Mouse (Mus musculus) limb, embryonic 11.5 days (tissue): ENCODE results near the gene Usf2. TPM values are rescaled to one million over a fixed set of nuclear protein-coding genes. Genes with fewer than 3 reads are reported as not detected.

Experiments used
- ATAC-seq: fragments of 200-750 bp; cut with Nextera tagmentation; 2 replicates; pipeline ENCODE4 v1.8.0; 2017; ENCODE audit warnings: low read depth; ENCODE audit not compliant: insufficient number of reproducible peaks, low FRiP score, low TSS enrichment
- DNase-seq: peaks from one replicate; pipeline ENCODE4 v3.0.0-alpha.2; 2015; ENCODE audit warnings: low spot score
- H3K27ac ChIP-seq: fragments of 300-500 bp; sonication (generic); replicated peaks from 2 replicates; pipeline ENCODE4 v1.5.1; 2014; ENCODE audit warnings: low read depth, mild to moderate bottlenecking, low read length
- H3K27me3 ChIP-seq: fragments of 300-500 bp; sonication (generic); 2 replicates; pipeline ENCODE4 v1.6.1; 2014; ENCODE audit warnings: mild to moderate bottlenecking, low read length, mixed read lengths; ENCODE audit not compliant: control insufficient read depth, insufficient read depth
- H3K36me3 ChIP-seq: fragments of 300-500 bp; sonication (generic); 2 replicates; pipeline ENCODE4 v1.6.1; 2014; ENCODE audit warnings: mild to moderate bottlenecking, low read length, moderate library complexity, mixed read lengths; ENCODE audit not compliant: control insufficient read depth, insufficient read depth
- H3K4me1 ChIP-seq: fragments of 300-500 bp; sonication (generic); 2 replicates; pipeline ENCODE4 v1.6.1; 2014; ENCODE audit warnings: low read length, mixed read lengths; ENCODE audit not compliant: control insufficient read depth, insufficient read depth
- H3K4me2 ChIP-seq: fragments of 300-500 bp; sonication (generic); 2 replicates; pipeline ENCODE4 v1.6.1; 2014; ENCODE audit warnings: low read depth, mild to moderate bottlenecking, moderate library complexity; ENCODE audit not compliant: severe bottlenecking
- H3K4me3 ChIP-seq: fragments of 300-500 bp; sonication (generic); 2 replicates; pipeline ENCODE4 v1.5.1; 2014; ENCODE audit warnings: low read depth, low read length
- H3K9ac ChIP-seq: fragments of 300-500 bp; sonication (generic); 2 replicates; pipeline ENCODE4 v1.6.1; 2014; ENCODE audit warnings: mild to moderate bottlenecking, low read length
- H3K9me3 ChIP-seq: fragments of 300-500 bp; sonication (generic); 2 replicates; pipeline ENCODE4 v1.6.1; 2016; ENCODE audit warnings: low read length; ENCODE audit not compliant: control insufficient read depth
- WGBS: fragments of 180-500 bp; shearing (Covaris S2); extraction: QIAGEN DNeasy Blood & Tissue Kit; methylation state at CpG from one replicate; pipeline ENCODE4 v1.1.7; 2014; 5-methylcytosine and 5-hydroxymethylcytosine counted together
- polyA plus RNA-seq: library from polyadenylated mRNA; unstranded; fragments of >200 nt; fragmentation: Nextera tagmentation; extraction: Ambion mirVana; gene quantifications from 2 replicates; pipeline ENCODE4 v1.2.1, GENCODE M21; 2014

Usf2 gene
- polyA plus RNA-seq, 1 experiment from 2014 or later = 29.7 TPM

DNA sequence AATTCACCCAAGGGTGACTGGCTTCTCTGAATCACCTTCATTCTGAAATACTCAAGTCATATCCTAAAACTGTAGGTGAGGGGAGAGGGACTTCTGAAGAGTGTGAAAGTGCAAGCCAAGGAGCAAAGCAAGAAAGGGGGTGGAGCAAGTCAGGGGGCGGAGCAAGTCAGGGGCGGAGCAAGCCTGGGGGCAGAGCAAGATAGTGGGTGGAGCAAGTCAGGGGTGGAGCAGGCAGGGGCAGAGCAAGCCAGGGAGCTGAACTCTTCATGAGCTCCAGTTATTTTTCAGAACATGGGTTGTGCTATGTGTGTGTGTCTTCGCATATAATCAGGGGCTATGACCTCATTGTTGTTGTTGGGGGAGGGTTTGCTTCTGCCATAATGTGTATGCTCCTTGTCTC, 36.4 kb downstream of the Usf2 start:
- ATAC-seq = no peak
- 51% methylated on average over 3 of the region's 3 CpGs for WGBS

DNA sequence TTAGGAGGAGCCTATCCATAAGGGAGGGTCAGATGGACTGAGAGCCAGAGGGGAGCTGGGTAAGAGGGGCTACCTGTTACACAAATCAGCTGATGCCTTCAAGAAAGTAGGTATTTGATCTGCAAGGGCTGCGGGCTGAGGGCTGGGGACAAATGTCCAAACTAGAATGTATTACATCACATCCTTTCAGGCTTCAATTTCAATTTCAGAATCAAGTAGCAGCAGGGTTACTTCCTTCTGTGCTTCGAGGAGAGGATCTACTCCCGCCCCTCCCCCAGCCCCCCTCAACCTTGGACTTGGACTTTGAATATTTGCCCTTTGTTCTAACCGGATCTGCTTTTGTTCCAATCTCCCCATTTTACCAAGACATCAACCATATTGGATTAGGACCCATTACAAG, 39.4 kb downstream of the Usf2 start:
- H3K27ac ChIP-seq = no peak overlapping the region
- ATAC-seq = no peak
- no peak for DNase-seq
- H3K4me2 ChIP-seq = no peak overlapping the region
- no peaks in the 10 kb centered on the region for H3K4me1 ChIP-seq
- H3K4me3 ChIP-seq = no peak overlapping the region
- no peaks in the 10 kb centered on the region for H3K27me3 ChIP-seq
- H3K36me3 ChIP-seq = no peaks in the 10 kb centered on the region
- H3K9me3 ChIP-seq = no peaks in the 10 kb centered on the region
- no peak overlapping the region for H3K9ac ChIP-seq
- 61% methylated on average over 4 of the region's 4 CpGs for WGBS

More for the DNA sequence above, 36.4 kb downstream of the Usf2 start:
- H3K36me3 ChIP-seq = no peaks in the 10 kb centered on the region
- H3K4me3 ChIP-seq = no peak overlapping the region
- no peak for DNase-seq
- no peak overlapping the region for H3K27ac ChIP-seq
- H3K9me3 ChIP-seq = no peaks in the 10 kb centered on the region
- no peak overlapping the region for H3K4me2 ChIP-seq
- H3K4me1 ChIP-seq = no peaks in the 10 kb centered on the region
- H3K9ac ChIP-seq = no peak overlapping the region
- no peaks in the 10 kb centered on the region for H3K27me3 ChIP-seq

DNA sequence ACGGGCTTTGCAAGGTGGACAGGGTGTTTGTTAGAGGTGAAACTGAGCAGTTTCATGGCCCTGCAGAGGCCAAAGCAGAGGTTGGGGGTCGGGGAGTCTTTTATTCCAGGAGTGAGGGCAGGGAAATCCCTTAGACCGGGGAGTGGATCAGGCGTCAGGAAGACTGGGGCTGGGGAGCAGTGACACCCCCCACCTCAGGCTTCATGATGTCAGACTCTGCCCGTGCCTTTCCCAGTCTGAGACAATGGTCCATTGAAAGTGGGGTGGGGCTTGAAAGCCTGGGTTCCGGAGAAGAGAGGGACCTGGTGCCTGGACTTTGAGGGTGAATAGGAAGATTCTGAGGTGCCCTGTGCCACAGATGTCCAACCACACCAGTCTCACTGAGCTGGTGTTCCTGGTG, 39.9 kb downstream of the Usf2 start:
- Histone ChIP-seq H3K4me3 (no peak overlapping the region), H3K9me3 (no peaks in the 10 kb centered on the region), H3K9ac (no peak overlapping the region), H3K4me1 (no peaks in the 10 kb centered on the region), H3K27ac (no peak overlapping the region), H3K4me2 (no peak overlapping the region), H3K36me3 (no peaks in the 10 kb centered on the region), H3K27me3 (no peaks in the 10 kb centered on the region)
- ATAC-seq = no peak
- no peak for DNase-seq
- 48% methylated on average over 6 of the region's 6 CpGs for WGBS

DNA sequence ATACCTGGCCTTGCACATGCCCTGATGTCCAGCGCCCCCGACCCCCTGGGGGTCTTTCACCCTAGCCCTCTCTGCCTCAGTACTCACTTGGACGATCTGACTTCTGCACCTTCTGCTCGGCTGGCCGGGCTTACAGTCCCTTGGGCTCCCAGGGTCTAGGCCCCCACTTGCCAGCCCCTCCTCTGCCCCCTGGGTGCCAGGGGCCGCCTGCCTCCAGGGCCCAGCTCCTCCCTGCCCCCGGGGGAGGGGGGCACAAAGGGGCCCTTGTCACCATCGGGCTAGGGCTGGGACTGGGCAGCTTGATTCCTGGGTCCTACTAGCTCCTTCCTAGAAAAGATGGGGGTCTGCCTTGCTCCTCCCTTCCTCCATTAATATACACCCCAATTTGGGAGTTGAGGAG, 41.9 kb downstream of the Usf2 start, which contains the start of gene Mag:
TSS of gene Mag (minus strand) at position 142 of the 400 bp plus-strand sequence.
- Histone ChIP-seq H3K9ac (no peak within 1 kb of the TSS), H3K27me3 (no peaks in the 10 kb centered on the region), H3K4me2 (no peak within 1 kb of the TSS), H3K4me3 (no peak within 1 kb of the TSS), H3K9me3 (no peaks in the 10 kb centered on the region), H3K27ac (no peak within 1 kb of the TSS), H3K4me1 (no peaks in the 10 kb centered on the region), H3K36me3 (no peaks in the 10 kb centered on the region)
- WGBS = 73% methylated on average over 8 of the region's 8 CpGs
- DNase-seq = no peak
- no peak for ATAC-seq

DNA sequence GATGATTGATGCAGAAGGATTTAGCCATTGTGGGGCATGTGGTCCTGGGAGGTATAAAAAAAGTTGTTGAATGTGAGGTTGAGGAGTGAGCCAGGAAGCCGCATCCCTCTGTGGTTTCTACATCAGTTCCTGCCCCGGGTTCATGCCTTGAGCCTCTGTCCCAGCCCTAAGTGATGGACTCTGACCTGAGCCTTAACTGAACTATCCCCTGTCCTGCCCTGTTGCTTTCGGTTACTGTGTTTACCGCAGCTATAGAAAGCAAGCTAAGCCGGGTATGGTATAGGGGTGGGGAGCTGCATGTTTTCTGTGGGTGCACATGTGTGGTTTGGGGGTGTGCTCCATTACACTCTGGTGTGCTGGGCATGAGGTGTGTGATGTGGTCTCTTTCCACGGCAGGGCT, 46.8 kb downstream of the Usf2 start:
- no peak overlapping the region for H3K9ac ChIP-seq
- no peak overlapping the region for H3K4me2 ChIP-seq
- H3K9me3 ChIP-seq = no peaks in the 10 kb centered on the region
- H3K27ac ChIP-seq = no peak overlapping the region
- H3K27me3 ChIP-seq = no peaks in the 10 kb centered on the region
- 74% methylated on average over 6 of the region's 6 CpGs for WGBS
- no peak overlapping the region for H3K4me3 ChIP-seq
- no peak for DNase-seq
- ATAC-seq = no peak
- H3K36me3 ChIP-seq = no peaks in the 10 kb centered on the region
- 0 out of 2 replicates have a peak, but pooled peaks cover 3% of the 10 kb centered on the region for H3K4me1 ChIP-seq

DNA sequence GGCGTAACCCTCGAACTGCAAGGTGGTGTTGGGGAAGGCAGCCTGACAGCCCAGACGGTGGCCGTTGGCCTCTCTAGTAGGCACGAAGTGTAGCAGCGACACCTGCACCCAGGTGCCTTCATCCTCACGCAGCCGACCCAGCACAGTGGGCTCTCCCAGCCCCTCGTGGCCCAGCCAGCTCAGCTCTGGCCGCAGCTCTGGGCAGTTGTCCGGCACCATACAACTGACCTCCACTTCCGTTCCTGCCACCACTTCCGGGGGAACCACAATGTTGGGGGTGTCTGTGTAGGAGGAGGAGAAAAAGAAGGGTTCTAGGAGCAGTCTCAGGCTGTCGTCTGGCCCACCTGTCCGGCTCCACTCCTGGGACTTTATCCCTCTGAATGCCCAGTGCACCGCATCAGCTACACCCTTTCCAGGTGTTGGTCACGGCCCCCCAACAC, 47.6 kb downstream of the Usf2 start:
- DNase-seq (no peak), ATAC-seq (peak; percentile 33; the same call in 1 of the 2 replicates)
- Histone ChIP-seq H3K9me3 (no peaks in the 10 kb centered on the region), H3K36me3 (no peaks in the 10 kb centered on the region), H3K9ac (no peak overlapping the region), H3K27me3 (no peaks in the 10 kb centered on the region), H3K4me1 (0 out of 2 replicates have a peak, but pooled peaks cover 3% of the 10 kb centered on the region), H3K4me2 (peak overlapping the region; percentile 47), H3K27ac (no peak overlapping the region), H3K4me3 (no peak overlapping the region)
- WGBS = 30% methylated on average over 17 of the region's 17 CpGs

DNA sequence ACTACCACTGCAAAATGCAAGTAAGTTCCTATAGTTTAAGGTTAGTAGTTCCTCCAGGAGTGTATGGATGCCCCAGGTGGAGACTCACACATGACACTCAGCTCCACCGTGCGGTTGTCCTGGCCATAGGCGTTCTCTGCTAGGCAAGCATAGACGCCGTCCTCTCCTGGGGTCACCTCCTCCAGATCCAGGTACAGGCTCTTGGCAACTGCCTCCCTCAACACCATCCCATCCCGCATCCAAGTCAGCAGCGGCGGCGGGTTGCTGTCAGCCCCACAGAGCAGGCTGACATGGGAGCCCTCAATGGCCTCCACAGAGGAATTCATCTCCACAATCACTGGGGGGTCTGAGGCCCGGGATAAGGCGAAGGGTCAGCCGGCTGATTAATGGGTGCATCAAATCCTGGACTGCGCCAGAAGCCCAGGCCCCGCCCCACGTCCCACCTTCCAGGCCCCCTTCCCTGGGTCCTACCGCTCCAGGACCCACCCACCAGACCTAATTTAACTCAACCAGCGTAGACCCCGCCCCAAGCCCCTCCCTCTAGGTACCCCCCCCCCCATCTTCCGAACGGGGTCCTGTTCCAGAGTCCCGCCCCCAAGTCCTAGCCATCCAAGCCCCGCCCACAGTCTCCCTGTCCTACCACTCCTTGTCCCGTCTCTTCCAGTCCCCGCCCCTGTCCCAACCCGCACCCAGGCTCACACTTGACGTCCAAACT, 48.2 kb downstream of the Usf2 start:
- 3% methylated on average over 24 of the region's 26 CpGs for WGBS
- no peak overlapping the region for H3K9ac ChIP-seq

DNA sequence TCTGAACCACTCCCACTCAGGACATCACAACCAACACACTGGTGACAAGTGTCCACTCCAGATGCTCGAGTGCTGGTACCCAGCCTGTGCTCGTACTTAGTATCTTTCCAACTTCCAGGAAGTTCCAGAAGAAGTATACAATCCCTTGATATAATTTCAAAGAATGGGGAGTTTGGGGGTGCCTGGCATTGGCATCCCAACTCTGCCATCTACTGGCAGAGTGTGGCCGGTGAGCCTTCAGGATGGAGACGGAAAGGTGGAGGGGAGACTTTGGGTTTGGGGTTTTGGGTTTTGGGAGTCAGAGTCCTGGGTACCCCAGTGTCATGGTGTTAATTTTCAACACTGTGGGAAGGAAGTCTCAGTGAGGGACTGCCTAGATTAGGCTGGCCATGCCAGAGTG, 52.6 kb downstream of the Usf2 start:
- Histone ChIP-seq H3K9ac (no peak overlapping the region), H3K27me3 (no peaks in the 10 kb centered on the region), H3K4me1 (0 out of 2 replicates have a peak, but pooled peaks cover 3% of the 10 kb centered on the region), H3K4me3 (no peak overlapping the region), H3K27ac (no peak overlapping the region), H3K36me3 (no peaks in the 10 kb centered on the region), H3K4me2 (no peak overlapping the region), H3K9me3 (no peaks in the 10 kb centered on the region)
- WGBS = 54% methylated on average over 4 of the region's 4 CpGs
- DNase-seq (no peak), ATAC-seq (no peak)

More for the DNA sequence above, 48.2 kb downstream of the Usf2 start:
- DNase-seq (peak; percentile 76), ATAC-seq (peak; percentile 79)
- Histone ChIP-seq H3K36me3 (no peaks in the 10 kb centered on the region), H3K4me3 (peak overlapping the region; percentile 23), H3K9me3 (no peaks in the 10 kb centered on the region), H3K4me2 (peak overlapping the region; percentile 47), H3K27ac (no peak overlapping the region), H3K4me1 (0 out of 2 replicates have a peak, but pooled peaks cover 3% of the 10 kb centered on the region), H3K27me3 (no peaks in the 10 kb centered on the region)
